Comparison of ENCODE assay signal across 15 mouse cellular contexts in the genomic region with DNA sequence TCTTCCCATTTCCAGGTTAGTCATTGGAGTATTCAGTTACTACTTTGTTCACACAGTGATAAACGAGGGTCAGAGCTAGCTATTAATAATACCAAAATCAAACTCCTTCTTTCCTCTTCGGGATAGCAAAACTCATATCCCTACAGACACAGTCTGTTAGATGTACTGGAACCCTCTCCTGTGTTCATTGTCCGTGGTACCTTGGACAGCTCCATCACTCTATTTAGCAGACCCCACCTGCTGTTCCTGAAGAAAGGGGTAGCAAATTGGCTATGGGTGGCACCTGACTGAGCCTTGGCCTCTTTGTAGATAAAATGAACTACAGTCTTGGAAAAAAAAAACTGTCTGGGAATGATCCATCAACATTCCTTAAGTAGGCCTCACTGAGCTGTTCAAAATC.
DNase-seq lines count a peak whose midpoint lies in the region; ATAC-seq lines count a peak whose summit lies in the region.
"Had no signal": no experiment of that assay in that cellular context is flagged by ENCODE, and none has a peak within 500 bp of the region (broad histone marks: within the 10 kb centered on the region; RNA-seq: fewer than 3 reads in every experiment).

No protein-coding gene starts in this region.

- H3K27ac ChIP-seq in kidney, embryonic 14.5 days (ENCODE audit: low read depth, low read length), result no peak overlapping the region
- no peak overlapping the region for H3K27ac ChIP-seq in limb, embryonic 11.5 days (replicated peaks; ENCODE audit: low read depth, low read length)
- no peak overlapping the region for H3K27ac ChIP-seq in midbrain, embryonic 10.5 days (replicated peaks)
- H3K27ac ChIP-seq: limb, embryonic 12.5 days; macrophage; midbrain, embryonic 15.5 days had no signal

- ATAC-seq in kidney, embryonic 14.5 days (ENCODE audit: low FRiP score, low TSS enrichment), result no peak
- no peak for ATAC-seq in limb, embryonic 11.5 days (ENCODE audit: insufficient number of reproducible peaks, low FRiP score, low TSS enrichment, low read depth)
- ATAC-seq: intestine, postnatal 0 days; liver, postnatal 0 days; midbrain, embryonic 15.5 days had no signal

- H3K36me3 ChIP-seq in kidney, embryonic 14.5 days (ENCODE audit: control insufficient read depth, insufficient read depth, low read length), result no peaks in the 10 kb centered on the region
- H3K36me3 ChIP-seq in limb, embryonic 11.5 days (ENCODE audit: control insufficient read depth, insufficient read depth, low read length), result no peaks in the 10 kb centered on the region
- no peaks in the 10 kb centered on the region for H3K36me3 ChIP-seq in midbrain, embryonic 10.5 days
- H3K36me3 ChIP-seq: limb, embryonic 12.5 days; midbrain, embryonic 15.5 days had no signal

- H3K9me3 ChIP-seq in kidney, embryonic 14.5 days (ENCODE audit: control insufficient read depth, low read length), result no peaks in the 10 kb centered on the region
- no peaks in the 10 kb centered on the region for H3K9me3 ChIP-seq in limb, embryonic 11.5 days (ENCODE audit: control insufficient read depth, low read length)
- H3K9me3 ChIP-seq in midbrain, embryonic 10.5 days (replicated peaks), result no peaks in the 10 kb centered on the region
- H3K9me3 ChIP-seq: limb, embryonic 12.5 days; midbrain, embryonic 15.5 days had no signal

- no peak overlapping the region for H3K4me3 ChIP-seq in kidney, embryonic 14.5 days (ENCODE audit: low read length)
- H3K4me3 ChIP-seq in limb, embryonic 11.5 days (ENCODE audit: low read depth, low read length), result no peak overlapping the region
- no peak overlapping the region for H3K4me3 ChIP-seq in midbrain, embryonic 10.5 days
- H3K4me3 ChIP-seq: limb, embryonic 12.5 days; midbrain, embryonic 15.5 days had no signal

- no peak overlapping the region for H3K4me2 ChIP-seq in kidney, embryonic 14.5 days (replicated peaks; ENCODE audit: low read depth, low read length)
- H3K4me2 ChIP-seq in limb, embryonic 11.5 days (ENCODE audit: low read depth, severe bottlenecking), result no peak overlapping the region
- H3K4me2 ChIP-seq: heart, embryonic 11.5 days; limb, embryonic 12.5 days; midbrain, embryonic 15.5 days had no signal

- 60% methylated on average over 3 of the region's 3 CpGs for WGBS in kidney, embryonic 14.5 days
- WGBS in limb, embryonic 11.5 days, result 74% methylated on average over 3 of the region's 3 CpGs
- WGBS in midbrain, embryonic 10.5 days, result 71% methylated on average over 3 of the region's 3 CpGs

- peak; percentile 36 for DNase-seq in kidney, postnatal 10 days
- DNase-seq in NIH3T3 (ENCODE audit: low read depth), result peak; percentile 7
- DNase-seq in embryo, embryonic 10.5 days (ENCODE audit: low spot score), result peak; percentile 49
- DNase-seq in limb, embryonic 11.5 days (ENCODE audit: low spot score), result peak; percentile 58
- no peak for DNase-seq in cerebellum, adult 9-11 months
- DNase-seq in midbrain, embryonic 10.5 days (ENCODE audit: low spot score), result no peak
- DNase-seq: cerebellum, adult 2 months; gastrocnemius, postnatal 36 days; liver, postnatal 0 days had no signal

- no peaks in the 10 kb centered on the region for H3K4me1 ChIP-seq in kidney, embryonic 14.5 days (ENCODE audit: control insufficient read depth, insufficient read depth, low read length)
- H3K4me1 ChIP-seq in limb, embryonic 11.5 days (ENCODE audit: control insufficient read depth, insufficient read depth, low read length), result no peaks in the 10 kb centered on the region
- H3K4me1 ChIP-seq in midbrain, embryonic 10.5 days, result no peaks in the 10 kb centered on the region
- H3K4me1 ChIP-seq: limb, embryonic 12.5 days had no signal

- no peak overlapping the region for H3K9ac ChIP-seq in kidney, embryonic 14.5 days (ENCODE audit: low read depth, low read length)
- H3K9ac ChIP-seq in limb, embryonic 11.5 days (ENCODE audit: low read length), result no peak overlapping the region
- H3K9ac ChIP-seq: limb, embryonic 12.5 days; liver, postnatal 0 days; midbrain, embryonic 15.5 days had no signal

- no peaks in the 10 kb centered on the region for H3K27me3 ChIP-seq in kidney, embryonic 14.5 days (ENCODE audit: control insufficient read depth, insufficient read depth, low read length)
- no peaks in the 10 kb centered on the region for H3K27me3 ChIP-seq in limb, embryonic 11.5 days (ENCODE audit: control insufficient read depth, insufficient read depth, low read length)
- H3K27me3 ChIP-seq in midbrain, embryonic 10.5 days (ENCODE audit: low read depth, poor library complexity, severe bottlenecking), result no peaks in the 10 kb centered on the region
- H3K27me3 ChIP-seq: limb, embryonic 12.5 days; midbrain, embryonic 15.5 days had no signal

Comparison
In these comparisons a context has a peak if more than half of its experiments do, and no peak if none do; other contexts are left out.
1. DNase-seq: peak in kidney, postnatal 10 days (single experiment), NIH3T3 (single experiment), embryo, embryonic 10.5 days (single experiment) and limb, embryonic 11.5 days (single experiment); none in cerebellum, adult 9-11 months (single experiment) and midbrain, embryonic 10.5 days (single experiment).